Mouse (Mus musculus) embryonic facial prominence, embryonic 12.5 days (tissue): ENCODE data around the gene Ppm1l. TPM values are rescaled to one million over a fixed set of nuclear protein-coding genes. Genes with fewer than 3 reads are reported as not detected.

ENCODE experiments used
- ATAC-seq: fragments of 200-750 bp; cut with Nextera tagmentation; 2 replicates; pipeline ENCODE4 v1.8.0; 2017; ENCODE audit not compliant: insufficient number of reproducible peaks, insufficient read depth, low FRiP score, low TSS enrichment
- H3K27ac ChIP-seq: fragments of 300-500 bp; sonication (generic); 2 replicates; pipeline ENCODE4 v1.5.1; 2016; ENCODE audit warnings: mild to moderate bottlenecking
- H3K27me3 ChIP-seq: fragments of 300-500 bp; sonication (generic); 2 replicates; pipeline ENCODE4 v1.6.1; 2016; ENCODE audit warnings: mild to moderate bottlenecking, moderate library complexity
- H3K36me3 ChIP-seq: fragments of 300-500 bp; sonication (generic); 2 replicates; pipeline ENCODE4 v1.6.1; 2016; ENCODE audit warnings: mild to moderate bottlenecking
- H3K4me1 ChIP-seq: fragments of 300-500 bp; sonication (generic); 2 replicates; pipeline ENCODE4 v1.6.1; 2016
- H3K4me2 ChIP-seq: fragments of 300-500 bp; sonication (generic); replicated peaks from 2 replicates; pipeline ENCODE4 v1.6.1; 2016; ENCODE audit warnings: mild to moderate bottlenecking, moderate library complexity
- H3K4me3 ChIP-seq: fragments of 300-500 bp; sonication (generic); 2 replicates; pipeline ENCODE4 v1.5.1; 2016; ENCODE audit warnings: mild to moderate bottlenecking
- H3K9ac ChIP-seq: fragments of 300-500 bp; sonication (generic); 2 replicates; pipeline ENCODE4 v1.6.1; 2016; ENCODE audit warnings: mild to moderate bottlenecking, moderate library complexity
- H3K9me3 ChIP-seq: fragments of 300-500 bp; sonication (generic); 2 replicates; pipeline ENCODE4 v1.6.1; 2016; ENCODE audit warnings: mild to moderate bottlenecking, moderate library complexity
- WGBS: fragments of 180-500 bp; shearing (Covaris S2); methylation state at CpG from one replicate; pipeline ENCODE4 v1.1.7; 2016; 5-methylcytosine and 5-hydroxymethylcytosine counted together
- polyA plus RNA-seq: library from polyadenylated mRNA; unstranded; fragments of >200 nt; fragmentation: Nextera tagmentation; extraction: Ambion mirVana; gene quantifications from 2 replicates; pipeline ENCODE4 v1.2.1, GENCODE M21; 2016

Gene Ppm1l
- 11.9 and 14.5 TPM in 2 replicates for polyA plus RNA-seq

DNA sequence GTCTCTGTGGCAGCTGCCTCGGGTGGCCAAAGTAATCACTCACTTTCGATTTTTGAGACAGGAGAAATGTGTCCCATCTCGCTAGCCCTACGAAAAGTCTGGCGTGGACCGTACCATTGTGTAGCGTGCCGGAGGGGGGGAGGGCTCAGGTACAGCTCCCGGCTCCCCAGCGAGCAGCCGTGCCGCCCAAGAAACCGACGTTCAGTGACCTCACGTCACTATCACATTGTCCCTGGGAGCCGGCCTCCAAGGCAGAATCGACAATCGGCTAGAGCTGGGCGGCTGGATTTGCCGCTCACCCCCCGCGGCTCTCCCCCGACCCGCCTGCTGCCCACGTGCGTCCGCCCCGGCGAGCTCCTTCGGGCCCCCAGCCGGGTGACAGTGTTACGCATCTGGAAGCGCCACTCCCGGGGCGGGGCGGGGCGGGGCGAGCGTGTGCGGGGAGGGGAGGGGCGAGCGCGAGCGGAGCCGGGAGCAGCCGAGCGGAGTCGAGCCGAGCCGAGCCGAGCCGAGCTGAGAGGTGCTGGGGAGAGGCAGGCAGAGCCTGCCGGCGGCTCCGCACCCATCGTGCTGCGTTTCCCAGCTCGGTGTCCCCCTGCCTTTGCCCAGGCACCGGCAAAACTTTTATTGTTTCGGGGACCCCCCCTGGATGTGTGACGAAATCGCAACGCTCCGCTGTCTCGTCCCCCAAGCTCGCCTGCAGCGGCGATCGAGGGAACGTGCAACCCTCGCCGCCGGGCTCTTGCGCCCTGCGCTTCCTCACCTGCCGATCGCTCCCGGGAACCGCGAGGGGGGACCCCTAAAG, at the start of gene Ppm1l:
Gene Ppm1l, plus strand, starts transcription at position 471 of the 805 bp plus-strand sequence.
- no peaks in the 10 kb centered on the region for H3K9me3 ChIP-seq
- WGBS, result under 1% methylated on average over 66 of the region's 80 CpGs
- H3K4me1 ChIP-seq, result peaks cover 19% of the 10 kb centered on the region
- H3K4me2 ChIP-seq, result peak within 1 kb of the TSS; percentile 88
- H3K36me3 ChIP-seq, result no peaks in the 10 kb centered on the region
- H3K9ac ChIP-seq, result peak within 1 kb of the TSS; percentile 81
- peak within 1 kb of the TSS; percentile 68 for H3K4me3 ChIP-seq
- H3K27me3 ChIP-seq, result peaks cover 4% of the 10 kb centered on the region; the same call in 1 of the 2 replicates
- H3K27ac ChIP-seq, result peak within 1 kb of the TSS; percentile 67
- peak; percentile 96 for ATAC-seq

DNA sequence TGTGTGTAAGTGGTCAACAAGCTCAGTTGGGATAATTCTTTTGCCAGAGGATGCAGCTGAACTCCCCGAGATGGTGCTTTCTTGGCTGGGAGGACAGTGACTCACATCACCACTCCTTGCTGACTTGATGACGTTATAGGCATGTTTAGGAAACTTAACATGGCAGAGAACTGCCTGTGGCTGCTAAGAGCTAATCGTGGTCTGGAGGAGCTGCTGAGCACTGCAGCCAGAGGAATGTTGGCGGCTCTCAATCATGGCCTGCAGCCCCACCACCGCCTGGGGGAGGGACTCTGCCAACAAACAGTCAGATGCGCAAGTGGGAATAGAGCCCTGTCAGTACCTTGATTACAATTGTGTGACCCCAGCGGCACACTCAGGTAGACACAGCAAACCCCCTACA, 44.8 kb upstream of the Ppm1l start:
- H3K36me3 ChIP-seq, result no peaks in the 10 kb centered on the region
- no peak overlapping the region for H3K9ac ChIP-seq
- ATAC-seq, result no peak
- H3K9me3 ChIP-seq, result no peaks in the 10 kb centered on the region
- no peak overlapping the region for H3K27ac ChIP-seq
- no peaks in the 10 kb centered on the region for H3K4me1 ChIP-seq
- 69% methylated on average over 7 of the region's 7 CpGs for WGBS
- no peaks in the 10 kb centered on the region for H3K27me3 ChIP-seq
- H3K4me3 ChIP-seq, result no peak overlapping the region
- no peak overlapping the region for H3K4me2 ChIP-seq

DNA sequence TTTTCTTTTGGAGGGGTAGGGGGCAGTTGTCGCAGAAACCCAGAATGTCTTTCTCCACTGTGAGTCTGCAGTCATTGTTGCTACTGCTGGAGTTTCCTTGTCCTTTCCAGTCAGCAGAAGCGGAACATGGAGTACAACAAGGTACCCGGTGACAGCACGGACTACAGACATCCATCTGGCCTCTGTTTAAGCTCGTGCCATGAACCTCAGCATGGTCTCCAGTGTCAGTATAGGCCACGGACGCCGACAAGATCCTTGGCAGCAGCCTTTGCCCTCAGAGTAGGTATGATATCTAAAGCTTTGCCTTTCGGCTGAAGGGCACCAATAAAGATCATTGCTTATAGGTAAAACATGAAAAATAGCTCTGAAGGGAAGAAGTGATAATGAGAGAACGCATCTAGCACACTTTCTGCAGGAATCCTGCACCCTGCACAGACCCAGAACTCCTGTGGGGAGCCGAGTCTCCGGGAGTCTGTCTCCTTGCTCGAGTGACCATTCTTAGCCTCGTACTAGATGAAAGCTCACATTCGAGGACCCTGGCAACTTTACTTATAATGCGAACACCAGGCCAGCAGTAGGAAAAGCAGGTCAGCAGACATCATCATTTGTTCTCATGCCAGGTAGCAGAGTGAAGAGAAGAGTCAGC, 42.5 kb upstream of the Ppm1l start:
- no peaks in the 10 kb centered on the region for H3K36me3 ChIP-seq
- no peak overlapping the region for H3K4me2 ChIP-seq
- no peak overlapping the region for H3K9ac ChIP-seq
- 88% methylated on average over 16 of the region's 16 CpGs for WGBS
- no peak overlapping the region for H3K4me3 ChIP-seq
- no peak for ATAC-seq
- no peaks in the 10 kb centered on the region for H3K4me1 ChIP-seq
- no peak overlapping the region for H3K27ac ChIP-seq
- no peaks in the 10 kb centered on the region for H3K27me3 ChIP-seq
- no peaks in the 10 kb centered on the region for H3K9me3 ChIP-seq

DNA sequence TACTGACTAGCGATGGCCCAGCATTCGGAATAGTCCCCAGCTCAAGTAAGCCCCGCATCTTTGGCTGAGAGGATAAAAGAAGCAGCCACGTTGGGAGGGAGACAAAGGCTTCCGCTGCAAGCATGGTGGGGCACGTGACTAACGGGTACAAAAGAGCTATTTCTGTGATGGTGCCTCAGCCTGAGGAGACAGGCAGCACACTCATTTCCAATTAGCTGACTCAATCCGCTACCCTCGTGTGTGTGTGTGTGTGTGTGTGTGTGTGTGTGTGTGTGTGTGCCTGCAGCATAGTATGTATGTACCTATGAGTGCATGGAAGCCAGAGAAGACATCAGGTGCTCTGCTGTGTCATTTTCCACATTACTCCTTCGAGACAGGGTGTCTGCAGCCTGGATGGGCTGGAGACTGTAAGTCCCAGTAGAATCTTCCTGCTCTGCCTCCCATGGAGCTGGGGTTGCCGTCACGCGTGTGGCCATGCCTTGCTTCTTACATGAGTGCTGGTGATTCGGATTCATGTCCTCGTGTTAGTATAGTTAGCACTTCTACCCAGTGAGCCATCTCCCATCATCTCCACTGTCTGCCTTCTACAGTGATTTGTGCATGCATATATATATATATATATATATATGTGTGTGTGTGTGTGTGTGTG, 41.9 kb upstream of the Ppm1l start:
- no peaks in the 10 kb centered on the region for H3K27me3 ChIP-seq
- H3K27ac ChIP-seq, result no peak overlapping the region
- no peaks in the 10 kb centered on the region for H3K4me1 ChIP-seq
- no peaks in the 10 kb centered on the region for H3K36me3 ChIP-seq
- ATAC-seq, result no peak
- no peak overlapping the region for H3K4me2 ChIP-seq
- H3K9me3 ChIP-seq, result no peaks in the 10 kb centered on the region
- H3K4me3 ChIP-seq, result no peak overlapping the region
- H3K9ac ChIP-seq, result no peak overlapping the region
- 75% methylated on average over 15 of the region's 15 CpGs for WGBS

DNA sequence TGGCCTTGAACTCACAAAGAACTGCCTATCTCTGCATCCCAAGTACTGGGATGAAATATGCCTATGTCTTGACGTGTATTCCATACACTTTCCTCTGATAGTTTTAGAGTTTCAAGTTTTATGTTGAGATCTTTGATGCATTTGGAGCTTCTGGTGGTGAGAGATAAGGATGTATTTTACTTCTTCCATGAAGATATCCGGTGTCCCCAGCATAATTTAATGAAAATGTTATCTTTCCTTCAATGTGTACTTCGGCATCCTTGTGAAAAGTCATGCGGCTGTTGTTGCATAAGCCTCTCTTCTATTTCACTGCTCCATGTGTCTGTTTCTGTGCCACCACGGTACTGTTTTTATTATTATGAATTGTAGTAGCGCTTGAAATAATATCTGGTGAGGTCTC, 38.0 kb upstream of the Ppm1l start:
- Histone ChIP-seq H3K27me3 (no peaks in the 10 kb centered on the region), H3K4me2 (no peak overlapping the region), H3K9me3 (no peaks in the 10 kb centered on the region), H3K4me1 (peaks cover 4% of the 10 kb centered on the region; the same call in 1 of the 2 replicates), H3K27ac (no peak overlapping the region), H3K9ac (no peak overlapping the region), H3K4me3 (no peak overlapping the region), H3K36me3 (no peaks in the 10 kb centered on the region)
- 91% methylated on average over 6 of the region's 6 CpGs for WGBS
- no peak for ATAC-seq

DNA sequence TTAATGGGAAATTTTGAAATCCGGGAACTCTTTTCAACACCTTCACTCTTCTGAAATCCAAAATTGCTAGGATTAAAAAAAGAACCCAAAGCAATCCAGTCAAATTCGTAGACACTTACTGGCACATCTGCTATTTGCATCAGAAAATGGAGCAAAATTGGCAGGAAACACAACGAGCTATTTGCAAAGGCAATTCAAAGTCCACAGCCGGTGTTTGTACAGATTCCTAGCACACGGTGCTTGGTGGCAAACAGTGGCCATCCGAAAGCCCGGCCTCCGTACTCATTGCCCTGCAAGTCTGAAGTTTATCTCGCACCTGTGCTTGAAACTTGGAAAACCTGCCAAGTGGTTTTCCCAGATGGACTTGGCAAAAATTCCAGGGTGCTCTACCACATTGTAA, 34.3 kb upstream of the Ppm1l start:
- H3K9ac ChIP-seq, result no peak overlapping the region
- peaks cover 4% of the 10 kb centered on the region; the same call in 1 of the 2 replicates for H3K4me1 ChIP-seq
- H3K27me3 ChIP-seq, result 0 out of 2 replicates have a peak, but pooled peaks cover 4% of the 10 kb centered on the region
- no peaks in the 10 kb centered on the region for H3K36me3 ChIP-seq
- WGBS, result 77% methylated on average over 9 of the region's 9 CpGs
- H3K9me3 ChIP-seq, result no peaks in the 10 kb centered on the region
- no peak overlapping the region for H3K4me3 ChIP-seq
- no peak for ATAC-seq
- no peak overlapping the region for H3K27ac ChIP-seq
- H3K4me2 ChIP-seq, result no peak overlapping the region

DNA sequence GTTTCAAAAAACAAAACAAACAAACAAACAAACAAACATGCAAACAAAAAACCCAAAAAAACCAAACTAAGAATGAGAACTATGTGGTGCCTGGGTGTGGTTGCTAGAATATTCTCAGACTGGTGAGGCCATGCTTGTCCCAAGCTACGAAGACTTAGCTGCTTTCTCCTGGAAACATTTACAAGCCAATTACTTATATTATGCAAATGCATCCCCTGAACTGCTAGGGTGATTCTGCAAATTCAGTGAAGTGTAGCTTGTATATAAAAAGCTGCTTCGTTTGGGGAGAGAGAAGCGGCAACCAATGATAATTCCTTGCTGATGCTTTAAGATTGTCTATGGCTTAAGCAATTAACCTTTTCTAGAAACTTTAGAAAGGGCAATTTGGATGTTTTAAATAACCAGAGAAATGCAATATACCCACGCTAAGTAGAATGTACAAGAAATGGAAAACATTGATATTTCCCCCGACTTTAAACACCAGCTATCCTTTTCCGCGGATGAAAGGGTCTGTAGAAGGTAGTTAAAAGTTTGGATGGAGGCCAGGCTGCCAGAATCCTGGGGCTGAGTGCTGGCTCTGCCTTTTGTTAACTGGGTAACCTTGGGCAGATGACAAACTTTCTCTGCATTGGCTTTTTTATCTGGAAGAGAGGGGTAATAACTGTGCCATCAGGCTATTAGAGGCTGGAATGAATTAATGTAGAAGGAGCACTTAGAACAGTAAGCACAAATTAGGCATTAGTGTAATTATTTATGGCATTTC, 33.4 kb upstream of the Ppm1l start:
- no peaks in the 10 kb centered on the region for H3K36me3 ChIP-seq
- H3K4me3 ChIP-seq, result no peak overlapping the region
- ATAC-seq, result no peak
- 0 out of 2 replicates have a peak, but pooled peaks cover 4% of the 10 kb centered on the region for H3K27me3 ChIP-seq
- H3K9ac ChIP-seq, result no peak overlapping the region
- no peak overlapping the region for H3K4me2 ChIP-seq
- H3K9me3 ChIP-seq, result no peaks in the 10 kb centered on the region
- peaks cover 4% of the 10 kb centered on the region; the same call in 1 of the 2 replicates for H3K4me1 ChIP-seq
- H3K27ac ChIP-seq, result no peak overlapping the region
- 55% methylated on average over 7 of the region's 7 CpGs for WGBS

DNA sequence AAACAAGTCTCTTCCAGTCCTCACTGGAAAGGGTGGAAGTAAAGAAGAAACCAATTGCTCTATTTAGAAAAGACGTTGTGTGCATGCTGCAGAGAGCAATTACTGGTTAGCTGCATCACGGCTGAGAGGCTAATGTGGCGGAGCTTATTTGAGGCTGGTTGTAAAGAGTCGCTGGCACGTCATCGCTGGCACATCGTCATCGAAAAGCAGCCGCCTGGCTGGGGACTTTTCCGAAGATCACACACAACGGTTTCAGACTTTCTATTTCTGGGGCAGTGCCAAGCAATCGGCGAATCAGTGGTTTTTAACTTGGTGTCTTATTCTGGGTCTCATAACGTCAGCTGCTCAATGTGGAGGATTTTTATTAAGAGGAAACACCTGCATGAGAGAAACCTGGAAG, 26.8 kb upstream of the Ppm1l start:
- Histone ChIP-seq H3K4me3 (no peak overlapping the region), H3K9ac (no peak overlapping the region), H3K4me1 (no peaks in the 10 kb centered on the region; the same call in 1 of the 2 replicates), H3K27me3 (0 out of 2 replicates have a peak, but pooled peaks cover 4% of the 10 kb centered on the region), H3K9me3 (no peaks in the 10 kb centered on the region), H3K4me2 (no peak overlapping the region), H3K27ac (no peak overlapping the region), H3K36me3 (no peaks in the 10 kb centered on the region)
- WGBS, result 82% methylated on average over 14 of the region's 14 CpGs
- ATAC-seq, result no peak

DNA sequence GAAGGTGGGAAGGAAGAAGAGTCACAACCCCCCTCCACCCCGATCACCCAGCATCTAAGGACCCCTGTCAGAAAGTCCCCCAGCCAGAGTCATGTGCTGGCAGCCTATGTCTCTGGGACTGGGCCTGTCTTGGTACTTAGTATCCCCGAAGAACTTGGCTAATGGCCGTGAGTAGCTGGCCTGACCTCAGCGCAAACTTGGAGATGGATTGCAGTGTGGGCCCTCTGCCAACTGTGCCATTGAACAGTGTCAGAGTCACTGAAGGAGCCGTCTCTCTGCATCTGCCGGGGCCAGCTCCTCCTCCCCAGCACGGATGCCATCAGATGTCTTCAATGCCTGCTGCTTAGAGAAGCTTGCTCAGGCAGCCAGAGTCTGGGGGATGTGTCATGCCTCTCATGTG, 26.4 kb upstream of the Ppm1l start:
- Histone ChIP-seq H3K36me3 (no peaks in the 10 kb centered on the region), H3K4me1 (no peaks in the 10 kb centered on the region; the same call in 1 of the 2 replicates), H3K27me3 (0 out of 2 replicates have a peak, but pooled peaks cover 4% of the 10 kb centered on the region), H3K9me3 (no peaks in the 10 kb centered on the region), H3K4me2 (no peak overlapping the region), H3K9ac (no peak overlapping the region), H3K4me3 (no peak overlapping the region), H3K27ac (no peak overlapping the region)
- no peak for ATAC-seq
- 78% methylated on average over 7 of the region's 7 CpGs for WGBS

DNA sequence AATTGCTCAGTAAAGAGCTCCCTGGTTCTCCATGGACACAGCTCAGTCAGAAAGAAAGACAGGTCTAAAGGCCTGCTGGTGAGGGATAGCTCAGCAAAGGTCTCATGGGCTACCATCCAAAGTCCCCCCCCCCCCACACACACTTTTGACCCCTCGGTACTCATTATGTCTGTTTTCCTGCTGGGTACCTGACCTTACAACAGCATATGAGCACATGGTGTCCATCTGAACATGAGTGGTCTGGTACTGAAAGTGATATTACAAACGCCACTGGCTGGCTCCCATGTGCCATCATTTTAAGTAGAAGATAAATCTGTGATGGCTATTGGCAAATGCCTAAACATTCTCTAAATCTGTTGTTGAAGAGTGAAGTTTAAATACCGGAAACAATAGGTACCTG, 25.8 kb upstream of the Ppm1l start:
- Histone ChIP-seq H3K36me3 (no peaks in the 10 kb centered on the region), H3K4me3 (no peak overlapping the region), H3K9me3 (no peaks in the 10 kb centered on the region), H3K4me1 (no peaks in the 10 kb centered on the region; the same call in 1 of the 2 replicates), H3K9ac (no peak overlapping the region), H3K4me2 (no peak overlapping the region), H3K27ac (no peak overlapping the region), H3K27me3 (0 out of 2 replicates have a peak, but pooled peaks cover 4% of the 10 kb centered on the region)
- no peak for ATAC-seq
- WGBS, result 74% methylated on average over 3 of the region's 3 CpGs

DNA sequence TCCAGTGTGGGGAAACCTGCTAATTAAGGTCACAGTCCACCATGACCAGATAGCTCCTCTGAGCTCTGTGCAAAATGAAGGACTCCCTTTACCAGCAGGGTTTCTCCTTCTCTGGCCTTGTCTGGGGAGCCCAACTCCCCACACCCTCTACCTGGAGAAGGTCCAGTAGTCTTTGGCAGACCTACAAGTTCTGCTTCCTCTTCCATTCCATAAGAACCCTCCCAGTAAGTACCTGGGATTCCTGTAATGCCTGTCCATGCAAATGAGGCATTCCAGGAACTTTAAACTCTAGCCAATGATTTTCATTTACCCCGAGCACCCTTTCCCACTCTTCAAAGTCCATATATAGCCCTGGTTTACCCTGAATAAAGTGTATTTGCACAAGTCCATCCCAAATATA, 24.0 kb upstream of the Ppm1l start:
- Histone ChIP-seq H3K36me3 (no peaks in the 10 kb centered on the region), H3K9ac (no peak overlapping the region), H3K27me3 (no peaks in the 10 kb centered on the region), H3K4me2 (no peak overlapping the region), H3K4me1 (no peaks in the 10 kb centered on the region; the same call in 1 of the 2 replicates), H3K27ac (no peak overlapping the region), H3K4me3 (no peak overlapping the region), H3K9me3 (no peaks in the 10 kb centered on the region)
- no peak for ATAC-seq
- 90% methylated on average over 1 of the region's 1 CpGs for WGBS
